Mouse (Mus musculus) stomach, embryonic 16.5 days (tissue): ENCODE data around the gene Ctps2. TPM values are rescaled to one million over a fixed set of nuclear protein-coding genes. Genes with fewer than 3 reads are reported as not detected.

ENCODE experiments used
- ATAC-seq: fragments of 200-750 bp; cut with Nextera tagmentation; 2 replicates; pipeline ENCODE4 v1.8.0; 2017; ENCODE audit warnings: moderate number of reproducible peaks, moderate TSS enrichment; ENCODE audit not compliant: insufficient read depth, low FRiP score
- H3K27ac ChIP-seq: fragments of 300-500 bp; sonication (generic); 2 replicates; pipeline ENCODE4 v1.5.1; 2014; ENCODE audit warnings: low read length
- H3K27me3 ChIP-seq: fragments of 300-500 bp; sonication (generic); 2 replicates; pipeline ENCODE4 v1.6.1; 2014; ENCODE audit warnings: low read length, control low read depth, mixed read lengths; ENCODE audit not compliant: control insufficient read depth, insufficient read depth
- H3K36me3 ChIP-seq: fragments of 300-500 bp; sonication (generic); 2 replicates; pipeline ENCODE4 v1.6.1; 2014; ENCODE audit warnings: low read length; ENCODE audit not compliant: control insufficient read depth, insufficient read depth
- H3K4me1 ChIP-seq: fragments of 300-500 bp; sonication (generic); 2 replicates; pipeline ENCODE4 v1.6.1; 2014; ENCODE audit warnings: low read length, control low read depth, mixed read lengths; ENCODE audit not compliant: control insufficient read depth, insufficient read depth
- H3K4me2 ChIP-seq: fragments of 300-500 bp; sonication (generic); 2 replicates; pipeline ENCODE4 v1.6.1; 2014; ENCODE audit warnings: low read depth, low read length, mixed read lengths
- H3K4me3 ChIP-seq: fragments of 300-500 bp; sonication (generic); replicated peaks from 2 replicates; pipeline ENCODE4 v1.5.1; 2014; ENCODE audit warnings: mild to moderate bottlenecking, low read length
- H3K9ac ChIP-seq: fragments of 300-500 bp; sonication (generic); 2 replicates; pipeline ENCODE4 v1.6.1; 2014; ENCODE audit warnings: low read length
- H3K9me3 ChIP-seq: fragments of 300-500 bp; sonication (generic); replicated peaks from 2 replicates; pipeline ENCODE4 v1.6.1; 2016; ENCODE audit warnings: low read length, control low read depth; ENCODE audit not compliant: control insufficient read depth
- WGBS: fragments of 180-500 bp; shearing (Covaris S2); extraction: QIAGEN DNeasy Blood & Tissue Kit; methylation state at CpG from one replicate; pipeline ENCODE4 v1.1.7; 2014; 5-methylcytosine and 5-hydroxymethylcytosine counted together
- polyA plus RNA-seq: library from polyadenylated mRNA; unstranded; fragments of >200 nt; fragmentation: Nextera tagmentation; extraction: Ambion mirVana; gene quantifications from 2 replicates; pipeline ENCODE4 v1.2.1, GENCODE M21; 2015

The Ctps2 gene
- polyA plus RNA-seq, 1 experiment from 2014 or later: 84.5 TPM

DNA sequence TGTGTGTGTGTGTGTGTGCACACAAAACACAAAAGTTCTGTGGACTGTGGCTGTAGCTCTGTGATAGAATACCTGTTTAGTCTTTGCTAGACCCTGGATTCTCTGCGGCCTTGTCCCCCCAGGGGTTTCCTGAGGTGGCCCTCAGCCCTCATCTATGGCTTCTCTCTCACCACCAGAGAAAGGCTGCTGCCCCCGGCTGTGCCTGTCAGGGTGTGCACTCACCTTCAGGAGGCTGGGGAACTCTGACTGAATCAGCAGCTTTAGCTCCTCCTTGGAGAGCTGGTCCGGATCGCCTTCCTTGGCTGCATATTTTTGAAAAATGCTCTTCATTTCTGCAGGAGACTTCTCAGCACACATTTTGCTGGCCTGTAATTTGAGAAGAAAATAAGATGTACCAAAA is 62.8 kb downstream of the Ctps2 start:
- no peak for ATAC-seq
- Histone ChIP-seq H3K9me3 (no peaks in the 10 kb centered on the region), H3K36me3 (no peaks in the 10 kb centered on the region), H3K4me2 (no peak overlapping the region), H3K4me3 (no peak overlapping the region), H3K4me1 (no peaks in the 10 kb centered on the region), H3K27me3 (no peaks in the 10 kb centered on the region), H3K27ac (no peak overlapping the region), H3K9ac (no peak overlapping the region)
- WGBS: 52% methylated on average over 4 of the region's 4 CpGs

DNA sequence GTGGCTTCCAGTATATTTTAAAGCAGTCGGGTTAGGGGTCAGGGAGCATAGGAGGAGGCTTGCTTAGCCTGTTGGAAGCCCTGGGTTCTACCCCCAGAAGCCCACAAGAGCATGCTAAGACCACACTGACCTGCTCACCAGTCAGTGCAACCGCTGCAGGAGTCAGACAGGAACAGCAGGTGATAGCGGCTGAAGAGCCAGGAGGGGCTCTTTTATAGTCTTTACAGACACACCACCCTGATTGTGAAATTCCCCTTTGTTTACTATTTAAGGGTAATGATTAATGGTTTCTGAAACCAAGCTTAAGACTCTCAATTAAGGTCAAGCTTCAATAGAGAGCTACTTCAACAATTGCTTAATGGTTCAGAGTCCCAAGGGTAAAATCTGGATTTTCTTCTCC is 63.3 kb downstream of the Ctps2 start, which contains the start of gene S100g:
S100g (minus strand) TSS at position 217 of the 400 bp plus-strand sequence.
- WGBS: 30% methylated on average over 3 of the region's 3 CpGs
- H3K27ac ChIP-seq: no peak within 1 kb of the TSS
- H3K27me3 ChIP-seq: no peaks in the 10 kb centered on the region
- no peaks in the 10 kb centered on the region for H3K36me3 ChIP-seq
- H3K4me1 ChIP-seq: no peaks in the 10 kb centered on the region
- no peaks in the 10 kb centered on the region for H3K9me3 ChIP-seq
- no peak within 1 kb of the TSS for H3K9ac ChIP-seq
- no peak for ATAC-seq
- H3K4me2 ChIP-seq: no peak within 1 kb of the TSS
- no peak within 1 kb of the TSS for H3K4me3 ChIP-seq

DNA sequence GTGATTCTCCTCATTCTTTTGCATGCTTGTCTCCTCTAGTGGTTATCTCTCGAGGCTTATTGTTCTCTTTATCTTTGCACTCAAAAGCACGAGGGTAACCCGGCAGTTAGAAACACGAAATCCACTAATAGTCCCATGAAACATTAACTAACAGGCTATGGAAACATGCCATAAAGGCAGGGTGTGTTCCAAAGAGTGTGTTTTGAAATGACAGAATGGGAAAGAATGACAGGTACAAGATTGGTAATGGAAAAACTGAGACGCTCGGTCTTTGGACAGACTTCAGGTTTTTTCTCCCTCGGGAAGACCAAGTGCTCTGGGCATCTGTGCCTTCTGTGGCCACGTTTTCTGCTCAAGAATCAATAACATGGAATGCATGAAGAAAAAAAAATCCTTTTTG is 66.4 kb downstream of the Ctps2 start:
- no peak overlapping the region for H3K4me3 ChIP-seq
- no peaks in the 10 kb centered on the region for H3K4me1 ChIP-seq
- no peak overlapping the region for H3K9ac ChIP-seq
- H3K27me3 ChIP-seq: no peaks in the 10 kb centered on the region
- no peaks in the 10 kb centered on the region for H3K36me3 ChIP-seq
- WGBS: 64% methylated on average over 8 of the region's 8 CpGs
- no peak overlapping the region for H3K27ac ChIP-seq
- H3K9me3 ChIP-seq: no peaks in the 10 kb centered on the region
- ATAC-seq: no peak
- no peak overlapping the region for H3K4me2 ChIP-seq

DNA sequence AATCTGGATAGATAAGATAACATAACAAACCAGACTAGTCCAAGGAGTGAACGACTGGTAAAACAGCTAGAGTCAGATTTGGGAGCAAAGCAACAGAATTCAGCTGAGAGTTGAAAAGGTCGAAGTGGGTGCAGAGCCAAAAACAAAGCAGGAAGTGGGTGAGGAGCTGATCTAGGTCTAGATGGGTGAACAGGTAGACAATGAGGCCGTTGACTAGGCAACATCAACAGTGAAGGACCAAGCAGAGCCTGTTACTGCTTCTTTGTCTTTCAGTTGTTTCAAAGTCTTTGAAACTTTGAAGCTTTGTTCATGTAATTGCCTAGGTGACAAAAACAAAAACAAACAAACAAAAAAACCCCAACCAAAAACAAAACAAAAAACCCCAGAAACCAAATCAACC is 75.2 kb downstream of the Ctps2 start:
- H3K27ac ChIP-seq: no peak overlapping the region
- H3K9ac ChIP-seq: no peak overlapping the region
- no peaks in the 10 kb centered on the region for H3K36me3 ChIP-seq
- H3K4me1 ChIP-seq: no peaks in the 10 kb centered on the region
- H3K27me3 ChIP-seq: peaks cover 6% of the 10 kb centered on the region; the same call in 1 of the 2 replicates
- H3K9me3 ChIP-seq: no peaks in the 10 kb centered on the region
- H3K4me2 ChIP-seq: no peak overlapping the region
- H3K4me3 ChIP-seq: no peak overlapping the region
- no peak for ATAC-seq
- 79% methylated on average over 3 of the region's 3 CpGs for WGBS

DNA sequence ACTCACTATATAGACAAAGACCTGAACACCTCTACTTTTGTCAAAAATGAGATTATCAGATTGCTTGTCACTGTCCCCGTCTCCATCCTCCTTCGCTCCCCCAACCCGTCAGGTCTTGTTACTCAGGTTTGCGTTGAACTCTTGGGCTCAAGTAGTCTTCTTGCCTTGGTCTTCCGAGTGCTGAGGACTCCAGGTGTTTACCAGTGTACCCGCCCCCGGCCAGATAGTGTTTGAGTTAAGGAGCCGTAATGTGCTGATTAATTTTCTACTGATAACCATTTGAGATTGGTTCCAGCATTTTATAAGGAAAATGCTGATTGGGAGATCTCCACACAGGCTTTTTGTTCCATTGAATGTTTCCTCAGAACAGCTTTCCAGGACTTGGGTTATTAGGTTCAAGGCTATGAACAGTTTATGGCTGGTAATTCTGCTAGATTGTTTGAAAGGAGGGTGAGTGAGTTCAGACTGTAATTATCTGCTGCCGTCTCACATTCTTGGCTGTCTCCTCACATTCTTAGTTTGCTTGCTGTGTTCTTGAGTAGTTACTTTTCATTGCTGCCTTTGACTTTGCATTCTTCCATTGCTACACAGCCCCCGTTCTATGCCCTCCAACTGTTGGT is 85.9 kb downstream of the Ctps2 start:
- no peak overlapping the region for H3K9ac ChIP-seq
- no peak overlapping the region for H3K4me2 ChIP-seq
- H3K4me1 ChIP-seq: no peaks in the 10 kb centered on the region
- H3K9me3 ChIP-seq: no peaks in the 10 kb centered on the region
- WGBS: 87% methylated on average over 10 of the region's 10 CpGs
- no peaks in the 10 kb centered on the region for H3K27me3 ChIP-seq
- H3K27ac ChIP-seq: no peak overlapping the region
- no peaks in the 10 kb centered on the region for H3K36me3 ChIP-seq
- ATAC-seq: no peak
- no peak overlapping the region for H3K4me3 ChIP-seq

DNA sequence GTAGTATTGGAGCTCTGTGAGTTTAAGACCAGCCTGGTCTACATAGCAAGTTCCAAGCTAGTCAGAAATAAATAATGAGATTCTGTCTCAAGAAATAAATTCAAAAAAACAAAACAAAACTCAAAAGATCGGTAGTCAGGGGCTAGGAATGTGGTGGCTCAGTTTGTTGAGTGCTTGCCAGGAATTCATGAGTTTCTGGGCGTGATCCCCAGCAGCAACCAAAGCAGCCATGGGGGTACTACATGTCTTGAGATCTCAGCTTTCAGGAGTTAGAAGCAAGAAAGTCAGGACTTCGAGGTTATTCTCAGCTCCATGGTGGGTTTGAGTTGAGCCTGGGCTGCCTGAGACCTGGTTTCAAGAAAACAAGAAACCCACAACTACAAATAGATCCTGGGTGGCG is 90.4 kb downstream of the Ctps2 start:
- H3K9me3 ChIP-seq: no peaks in the 10 kb centered on the region
- H3K4me1 ChIP-seq: no peaks in the 10 kb centered on the region
- H3K9ac ChIP-seq: no peak overlapping the region
- H3K4me3 ChIP-seq: no peak overlapping the region
- no peak for ATAC-seq
- H3K4me2 ChIP-seq: no peak overlapping the region
- 68% methylated on average over 4 of the region's 4 CpGs for WGBS
- no peak overlapping the region for H3K27ac ChIP-seq
- no peaks in the 10 kb centered on the region for H3K36me3 ChIP-seq
- H3K27me3 ChIP-seq: no peaks in the 10 kb centered on the region; the same call in 1 of the 2 replicates

DNA sequence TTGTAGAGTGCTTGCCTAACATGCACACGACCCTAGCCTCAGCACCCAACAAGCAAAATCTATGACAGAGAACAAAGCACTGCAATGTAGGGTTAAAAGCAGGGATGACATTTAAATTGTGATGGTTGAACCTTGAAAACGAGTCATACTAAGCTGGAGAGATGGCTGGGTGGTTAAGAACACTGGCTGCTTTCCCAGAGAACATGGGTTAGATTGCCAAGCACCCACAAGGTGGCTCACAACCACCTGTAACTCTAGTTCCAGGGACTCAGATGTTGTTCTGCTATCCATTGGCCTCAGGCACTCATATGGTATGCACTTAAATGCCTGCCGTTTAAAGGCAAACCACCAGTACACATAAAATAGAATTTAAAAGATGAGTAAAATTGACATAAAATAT is 91.1 kb downstream of the Ctps2 start:
- no peaks in the 10 kb centered on the region for H3K4me1 ChIP-seq
- 70% methylated on average over 3 of the region's 3 CpGs for WGBS
- H3K9me3 ChIP-seq: no peaks in the 10 kb centered on the region
- no peak overlapping the region for H3K27ac ChIP-seq
- no peaks in the 10 kb centered on the region; the same call in 1 of the 2 replicates for H3K27me3 ChIP-seq
- ATAC-seq: no peak
- H3K4me3 ChIP-seq: no peak overlapping the region
- H3K36me3 ChIP-seq: no peaks in the 10 kb centered on the region
- no peak overlapping the region for H3K9ac ChIP-seq
- no peak overlapping the region for H3K4me2 ChIP-seq

DNA sequence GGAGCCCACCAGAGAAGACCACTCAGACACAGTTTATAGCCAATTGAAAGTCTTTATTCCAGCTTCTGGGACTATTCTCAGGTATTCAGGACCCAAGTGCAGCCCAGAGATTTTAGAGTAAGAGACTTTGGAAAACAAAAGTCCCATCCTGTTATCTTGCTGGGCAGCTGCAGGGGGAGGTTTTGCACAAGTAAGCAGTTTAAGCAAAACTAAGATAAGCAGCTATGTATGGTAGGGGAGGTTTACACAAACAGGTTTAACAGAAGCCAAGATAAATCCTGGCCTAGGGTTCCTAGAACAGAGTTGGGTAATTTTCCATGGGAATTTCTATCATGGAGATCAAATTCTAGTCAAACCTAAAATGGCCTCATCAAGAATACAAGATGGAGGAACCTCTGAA is 126.8 kb downstream of the Ctps2 start:
- no peak for ATAC-seq
- no peak overlapping the region for H3K9ac ChIP-seq
- H3K9me3 ChIP-seq: no peaks in the 10 kb centered on the region
- no peak overlapping the region for H3K27ac ChIP-seq
- H3K4me1 ChIP-seq: no peaks in the 10 kb centered on the region
- no peaks in the 10 kb centered on the region for H3K36me3 ChIP-seq
- H3K4me3 ChIP-seq: no peak overlapping the region
- peaks cover under 1% of the 10 kb centered on the region; the same call in 1 of the 2 replicates for H3K27me3 ChIP-seq
- no peak overlapping the region for H3K4me2 ChIP-seq

DNA sequence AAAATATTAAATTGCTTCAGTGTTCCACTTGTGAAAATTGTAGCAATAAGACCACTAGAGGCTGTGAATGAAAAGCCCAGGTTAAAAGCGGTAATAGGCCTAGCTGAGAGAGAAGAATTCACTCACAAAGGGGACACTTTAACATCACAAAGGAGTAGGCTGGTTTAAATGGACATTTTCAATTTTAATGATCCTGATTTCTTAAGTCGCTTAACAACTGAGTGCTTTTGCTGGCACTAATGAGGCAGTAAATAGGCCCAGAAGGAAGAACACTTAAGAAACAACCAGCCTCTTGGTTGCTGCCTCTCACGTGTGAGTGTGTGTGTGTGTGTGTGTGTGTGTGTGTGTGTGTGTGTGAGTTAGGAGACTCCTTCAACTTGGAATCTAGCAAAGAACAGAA is 137.7 kb downstream of the Ctps2 start:
- no peak overlapping the region for H3K9ac ChIP-seq
- H3K27ac ChIP-seq: no peak overlapping the region
- ATAC-seq: no peak
- no peak overlapping the region for H3K4me3 ChIP-seq
- H3K4me2 ChIP-seq: no peak overlapping the region
- no peaks in the 10 kb centered on the region for H3K4me1 ChIP-seq
- H3K27me3 ChIP-seq: no peaks in the 10 kb centered on the region
- H3K36me3 ChIP-seq: no peaks in the 10 kb centered on the region
- 69% methylated on average over 3 of the region's 3 CpGs for WGBS
- H3K9me3 ChIP-seq: no peaks in the 10 kb centered on the region
